Mouse (Mus musculus) limb, embryonic 10.5 days (tissue): ENCODE results near the gene Hoxa2. TPM values are rescaled to one million over a fixed set of nuclear protein-coding genes. Genes with fewer than 3 reads are reported as not detected.

Experiments used
- DNase-seq: peaks from one replicate; pipeline ENCODE4 v3.0.0-alpha.2; 2017; ENCODE audit warnings: low spot score
- H3K27ac ChIP-seq: fragments of 300-500 bp; sonication (generic); 2 replicates; pipeline ENCODE4 v1.5.1; 2016; ENCODE audit warnings: mild to moderate bottlenecking
- H3K27me3 ChIP-seq: fragments of 300-500 bp; sonication (generic); 2 replicates; pipeline ENCODE4 v1.6.1; 2016; ENCODE audit warnings: low read depth, mild to moderate bottlenecking; ENCODE audit not compliant: poor library complexity, severe bottlenecking
- H3K36me3 ChIP-seq: fragments of 300-500 bp; sonication (generic); 2 replicates; pipeline ENCODE4 v1.6.1; 2016; ENCODE audit warnings: mild to moderate bottlenecking, moderate library complexity
- H3K4me1 ChIP-seq: fragments of 300-500 bp; sonication (generic); 2 replicates; pipeline ENCODE4 v1.6.1; 2016
- H3K4me3 ChIP-seq: fragments of 300-500 bp; sonication (generic); 2 replicates; pipeline ENCODE4 v1.5.1; 2016; ENCODE audit warnings: mild to moderate bottlenecking, moderate library complexity
- H3K9me3 ChIP-seq: fragments of 300-500 bp; sonication (generic); replicated peaks from 2 replicates; pipeline ENCODE4 v1.6.1; 2016; ENCODE audit warnings: mild to moderate bottlenecking
- WGBS: fragments of 180-500 bp; shearing (Covaris S2); methylation state at CpG from one replicate; pipeline ENCODE4 v1.1.7; 2016; 5-methylcytosine and 5-hydroxymethylcytosine counted together
- polyA plus RNA-seq: library from polyadenylated mRNA; unstranded; fragments of >200 nt; fragmentation: Nextera tagmentation; extraction: Ambion mirVana; gene quantifications from 2 replicates; pipeline ENCODE4 v1.2.1, GENCODE M21; 2016

Gene Hoxa2
- polyA plus RNA-seq, 1 experiment from 2014 or later: 4.5 TPM

DNA sequence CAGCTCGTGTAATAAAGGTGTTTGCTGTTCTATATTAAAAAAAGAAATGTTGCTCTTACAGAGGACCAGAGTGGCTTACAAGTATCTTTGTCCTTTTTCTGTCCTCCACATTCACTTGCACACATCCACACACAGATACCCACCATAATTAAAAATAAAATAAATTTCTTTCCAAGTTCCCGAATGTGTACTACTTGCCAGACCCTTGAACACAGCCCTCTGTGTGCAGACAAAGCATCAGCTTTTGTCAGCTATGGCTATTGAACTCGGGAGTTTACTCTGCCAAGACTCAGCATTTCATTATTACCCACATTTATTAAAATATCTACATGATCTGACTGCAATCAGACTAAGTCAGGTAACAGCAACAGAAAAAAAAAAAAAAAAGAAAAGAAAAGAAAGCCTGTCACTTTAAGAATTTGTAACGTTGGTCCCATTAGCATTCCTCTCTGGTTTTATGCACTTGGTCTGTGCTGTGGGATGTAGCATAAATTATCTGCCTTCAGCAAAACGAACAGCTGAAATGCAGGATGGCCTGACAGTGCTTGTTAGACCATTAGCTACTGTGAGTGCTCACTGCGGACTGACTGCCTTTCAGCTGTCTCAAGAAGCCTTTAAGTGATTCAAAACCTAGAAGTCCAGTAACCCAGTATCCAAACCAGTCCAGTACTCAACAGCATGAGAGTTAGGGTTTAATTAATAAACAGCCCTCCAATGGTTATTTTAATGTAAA is 45.6 kb downstream of the Hoxa2 start:
- no peak overlapping the region for H3K27ac ChIP-seq
- DNase-seq: no peak
- no peak overlapping the region for H3K4me3 ChIP-seq
- WGBS: 21% methylated on average over 6 of the region's 6 CpGs
- no peaks in the 10 kb centered on the region for H3K9me3 ChIP-seq
- peaks cover 42% of the 10 kb centered on the region for H3K4me1 ChIP-seq
- peaks cover 34% of the 10 kb centered on the region for H3K27me3 ChIP-seq
- H3K36me3 ChIP-seq: no peaks in the 10 kb centered on the region

DNA sequence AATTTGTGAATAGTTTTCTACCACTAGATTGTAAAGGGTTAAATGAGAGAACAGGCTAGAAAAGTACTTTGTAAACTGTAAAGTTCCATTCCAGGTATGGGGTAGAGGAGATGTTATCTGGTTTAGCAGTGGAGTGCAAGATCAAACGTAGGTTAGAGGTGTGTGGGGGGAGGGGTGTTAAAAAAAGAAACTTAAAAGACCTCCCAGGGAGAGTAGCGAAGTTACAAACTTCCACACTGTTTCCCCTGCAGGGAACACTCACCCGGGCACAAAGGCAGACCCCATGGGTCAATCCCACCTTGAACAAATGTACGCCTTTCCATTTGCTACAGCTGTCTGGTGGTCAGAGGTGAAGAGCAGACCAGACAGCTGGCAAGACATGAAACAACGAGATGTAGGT is 48.7 kb downstream of the Hoxa2 start:
- Histone ChIP-seq H3K9me3 (no peaks in the 10 kb centered on the region), H3K4me3 (no peak overlapping the region), H3K27me3 (peaks cover 45% of the 10 kb centered on the region), H3K36me3 (no peaks in the 10 kb centered on the region), H3K4me1 (peaks cover 38% of the 10 kb centered on the region), H3K27ac (no peak overlapping the region)
- 2% methylated on average over 5 of the region's 5 CpGs for WGBS
- no peak for DNase-seq

Other genes starting within 250 kb of the Hoxa2 start
- 16.4 and 19.3 TPM in 2 replicates for gene Skap2, start 152.3 kb downstream of the Hoxa2 start, polyA plus RNA-seq
- 1.3 and 1.9 TPM in 2 replicates for gene Hoxa1, start 6.5 kb downstream of the Hoxa2 start, polyA plus RNA-seq
- 1.1 and 1.3 TPM in 2 replicates for gene 5730596B20Rik, start 12.7 kb upstream of the Hoxa2 start, polyA plus RNA-seq
- 1.6 and 1.8 TPM in 2 replicates for gene Hoxa4, start 26.9 kb upstream of the Hoxa2 start, polyA plus RNA-seq
- gene Hoxa5, start 39.8 kb upstream of the Hoxa2 start, polyA plus RNA-seq: 9.8 and 10.4 TPM in 2 replicates
- gene Hoxa6, start 43.9 kb upstream of the Hoxa2 start, polyA plus RNA-seq: 3.5 and 4.1 TPM in 2 replicates
- gene Hoxa3, start 48.5 kb upstream of the Hoxa2 start, polyA plus RNA-seq: 7.0 and 7.9 TPM in 2 replicates
- gene Gm28308, start 48.5 kb upstream of the Hoxa2 start, polyA plus RNA-seq: 0.79 and 1.2 TPM in 2 replicates
- gene Hoxa7, start 57.0 kb upstream of the Hoxa2 start, polyA plus RNA-seq: 24.7 and 24.8 TPM in 2 replicates
- 95.7 and 123 TPM in 2 replicates for gene Hoxa9, start 66.3 kb upstream of the Hoxa2 start, polyA plus RNA-seq
- 175 and 195 TPM in 2 replicates for gene Hoxa10, start 76.0 kb upstream of the Hoxa2 start, polyA plus RNA-seq
- gene Hoxa11, start 81.0 kb upstream of the Hoxa2 start, polyA plus RNA-seq: 71.6 and 74.9 TPM in 2 replicates
- gene Hoxa13, start 96.0 kb upstream of the Hoxa2 start, polyA plus RNA-seq: 2.7 and 11.1 TPM in 2 replicates
- gene Evx1, start 148.7 kb upstream of the Hoxa2 start, polyA plus RNA-seq: 1.4 and 3.7 TPM in 2 replicates